Mouse (Mus musculus) olfactory bulb, adult 2 months (tissue): ENCODE results near the gene Abtb2.

ENCODE experiments used
- CTCF ChIP-seq: fragments of 200-500 bp; IDR thresholded peaks from 2 replicates; pipeline ENCODE4 v1.5.1; 2012; ENCODE audit warnings: low read depth, mild to moderate bottlenecking, low read length, moderate library complexity; ENCODE audit not compliant: insufficient read depth
- POLR2A ChIP-seq: fragments of 200-500 bp; IDR thresholded peaks from 2 replicates; pipeline ENCODE4 v1.6.1; 2012; ENCODE audit warnings: mild to moderate bottlenecking, low read depth, low read length, moderate library complexity; ENCODE audit not compliant: insufficient read depth

DNA sequence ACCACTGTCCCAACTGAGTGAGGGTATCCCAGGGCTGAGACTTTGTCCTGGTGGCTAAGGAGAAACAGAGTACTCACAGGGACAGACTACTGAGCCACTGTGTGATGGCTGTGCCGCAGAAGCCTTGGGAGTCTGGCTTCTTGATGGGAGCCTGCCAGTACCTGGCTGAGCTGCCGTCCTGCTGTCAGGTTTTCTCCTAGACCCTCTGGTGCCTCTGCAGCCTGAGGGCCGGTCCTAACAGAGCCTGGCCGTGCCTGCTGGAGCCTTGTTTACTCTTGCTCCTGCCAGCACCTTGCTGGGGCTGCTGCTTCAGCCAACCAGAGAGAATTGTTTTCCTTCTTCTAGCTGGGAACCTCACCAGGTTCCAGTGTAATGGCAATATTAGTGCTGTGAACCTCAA, 148.3 kb downstream of the Abtb2 start:
- TF ChIP-seq POLR2A (no peak), CTCF (no peak)
